Mouse (Mus musculus): ENCODE measurements around the gene B3galt4.
A peak's percentile ranks its signal among the peaks of the same experiment; 100 is the strongest.
"Not testable (repeated sequence)": the region's sequence is repeated elsewhere in the genome, so short reads cannot be mapped to it uniquely, and the experiment has no call there.

The B3galt4 gene

GRCm38 (mm10) chr17:33968489-33968888 is 17.2 kb upstream of the B3galt4 start:
- DNase-seq (ENCODE audit: low read depth), result no peak

GRCm38 (mm10) chr17:33965846-33966550 is 14.7 kb upstream of the B3galt4 start:
- no peak for DNase-seq (ENCODE audit: low read depth)

GRCm38 (mm10) chr17:33965082-33965845 is 14.0 kb upstream of the B3galt4 start:
- no peak for DNase-seq (ENCODE audit: low read depth)

- no peak for DNase-seq (ENCODE audit: low read depth)
Observed at GRCm38 (mm10) chr17:33962876-33963275, 11.6 kb upstream of the B3galt4 start.

GRCm38 (mm10) chr17:33959948-33960347 is 8.7 kb upstream of the B3galt4 start:
- no peak for DNase-seq (ENCODE audit: low read depth)

- DNase-seq (ENCODE audit: low read depth), result no peak
Observed at GRCm38 (mm10) chr17:33959135-33959534, 7.8 kb upstream of the B3galt4 start.

- no peak for DNase-seq (ENCODE audit: low read depth)
Observed at GRCm38 (mm10) chr17:33958451-33958850, 7.2 kb upstream of the B3galt4 start.

GRCm38 (mm10) chr17:33957493-33957892 is 6.2 kb upstream of the B3galt4 start:
- DNase-seq (ENCODE audit: low read depth), result no peak

- no peak for DNase-seq (ENCODE audit: low read depth)
Observed at GRCm38 (mm10) chr17:33956336-33956735, 5.0 kb upstream of the B3galt4 start.

GRCm38 (mm10) chr17:33955555-33956214 is 4.4 kb upstream of the B3galt4 start, which contains the start of the genes Vps52 and Rps18:
Gene Vps52, plus strand, starts transcription at chr17:33955812.
Gene Rps18, minus strand, starts transcription at chr17:33956001.
- peak; percentile 98 for DNase-seq (ENCODE audit: low read depth)

GRCm38 (mm10) chr17:33954646-33955554 is 3.6 kb upstream of the B3galt4 start:
- DNase-seq (ENCODE audit: low read depth), result no peak

- no peak for DNase-seq (ENCODE audit: low read depth)
Observed at GRCm38 (mm10) chr17:33953961-33954565, 2.8 kb upstream of the B3galt4 start.

GRCm38 (mm10) chr17:33953310-33953709 is 2.0 kb upstream of the B3galt4 start:
- DNase-seq (ENCODE audit: low read depth), result no peak

GRCm38 (mm10) chr17:33952879-33953278 is 1.6 kb upstream of the B3galt4 start:
- DNase-seq (ENCODE audit: low read depth), result no peak

- DNase-seq (ENCODE audit: low read depth), result not testable (repeated sequence)
Observed at GRCm38 (mm10) chr17:33952015-33952414, 727 bp upstream of the B3galt4 start.

GRCm38 (mm10) chr17:33950131-33950625 is 1.1 kb downstream of the B3galt4 start:
- DNase-seq (ENCODE audit: low read depth), result no peak

- no peak for DNase-seq (ENCODE audit: low read depth)
Observed at GRCm38 (mm10) chr17:33948905-33949537, 2.3 kb downstream of the B3galt4 start.

- DNase-seq (ENCODE audit: low read depth), result no peak
Observed at GRCm38 (mm10) chr17:33948090-33948904, 3.0 kb downstream of the B3galt4 start.

GRCm38 (mm10) chr17:33947430-33948089 is 3.7 kb downstream of the B3galt4 start:
- DNase-seq (ENCODE audit: low read depth), result no peak

Data from fibroblast of lung, adult 2 months (primary cell).